Mouse (Mus musculus): Measurements from ENCODE around the gene Pigp. TPM values are rescaled to one million over a fixed set of nuclear protein-coding genes. Genes with fewer than 3 reads are reported as not detected.

Gene Pigp
- polyA plus RNA-seq, 1 experiment, result 32.9 TPM

DNA sequence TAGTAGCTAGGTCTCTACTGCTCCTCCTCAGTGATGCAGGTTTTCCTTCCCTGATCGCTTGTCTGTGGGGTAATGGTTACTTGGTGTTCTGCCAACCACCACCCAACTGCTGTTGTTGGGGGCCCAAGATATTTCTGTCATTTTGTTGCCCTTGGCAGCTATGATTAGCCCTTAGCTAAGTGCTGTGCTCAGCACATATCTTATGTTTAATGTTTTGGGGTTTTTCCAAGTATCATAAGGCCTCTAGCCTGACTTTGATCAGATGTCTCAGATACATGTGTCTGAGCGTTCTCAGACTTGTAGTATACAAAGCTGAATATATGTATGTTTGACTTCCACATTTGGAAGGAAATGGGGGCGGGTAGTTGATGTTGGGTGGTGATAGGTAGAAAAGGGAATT is 39.6 kb upstream of the Pigp start:
- no peak overlapping the region for H3K4me3 ChIP-seq (ENCODE audit: insufficient read depth, poor library complexity, severe bottlenecking)
- H3K79me3 ChIP-seq (ENCODE audit: low read depth), result peaks cover 2% of the 10 kb centered on the region
- peaks cover 33% of the 10 kb centered on the region for H3K36me3 ChIP-seq (ENCODE audit: control insufficient read depth, insufficient read depth)
- TF ChIP-seq USF1 (IDR thresholded peaks at IDR 0.05; ENCODE audit: low read depth) (no peak), CTCF (IDR thresholded peaks at IDR 0.05; ENCODE audit: control insufficient read depth, insufficient read depth, insufficient read length) (no peak), FOSL1 (IDR thresholded peaks at IDR 0.05; ENCODE audit: insufficient read depth, low read length, poor library complexity, severe bottlenecking) (no peak), MYOG (IDR thresholded peaks at IDR 0.05; ENCODE audit: control insufficient read depth, extremely low read depth, insufficient read length) (no peak), MAX (IDR thresholded peaks at IDR 0.05) (no peak), MYOD1 (IDR thresholded peaks at IDR 0.05; ENCODE audit: control insufficient read depth, insufficient read length, low read depth) (no peak), CEBPB (IDR thresholded peaks at IDR 0.05; ENCODE audit: low read depth) (no peak)
- H3K79me2 ChIP-seq (ENCODE audit: control insufficient read depth, insufficient read depth), result no peaks in the 10 kb centered on the region
- H3ac ChIP-seq (ENCODE audit: control insufficient read depth, insufficient read length, low read depth), result no peak overlapping the region
- no peaks in the 10 kb centered on the region for H3K27me3 ChIP-seq (ENCODE audit: control insufficient read depth, insufficient read depth, insufficient read length)

- no peak overlapping the region for H3ac ChIP-seq (ENCODE audit: control insufficient read depth, insufficient read length, low read depth)
- H3K79me2 ChIP-seq (ENCODE audit: control insufficient read depth, insufficient read depth), result peaks cover 17% of the 10 kb centered on the region
- no peak for TF ChIP-seq CEBPB (IDR thresholded peaks at IDR 0.05; ENCODE audit: low read depth)
- TF ChIP-seq MAX (IDR thresholded peaks at IDR 0.05), result no peak
- TF ChIP-seq CTCF (IDR thresholded peaks at IDR 0.05; ENCODE audit: control insufficient read depth, insufficient read depth, insufficient read length), result no peak
- peaks cover 16% of the 10 kb centered on the region for H3K36me3 ChIP-seq (ENCODE audit: control insufficient read depth, insufficient read depth)
- peaks cover 9% of the 10 kb centered on the region for H3K79me3 ChIP-seq (ENCODE audit: low read depth)
- no peaks in the 10 kb centered on the region for H3K27me3 ChIP-seq (ENCODE audit: control insufficient read depth, insufficient read depth, insufficient read length)
- no peak overlapping the region for H3K4me3 ChIP-seq (ENCODE audit: insufficient read depth, poor library complexity, severe bottlenecking)
Observed at GRCm38 (mm10) chr16:94402185-94402584, 30.5 kb upstream of the Pigp start.

DNA sequence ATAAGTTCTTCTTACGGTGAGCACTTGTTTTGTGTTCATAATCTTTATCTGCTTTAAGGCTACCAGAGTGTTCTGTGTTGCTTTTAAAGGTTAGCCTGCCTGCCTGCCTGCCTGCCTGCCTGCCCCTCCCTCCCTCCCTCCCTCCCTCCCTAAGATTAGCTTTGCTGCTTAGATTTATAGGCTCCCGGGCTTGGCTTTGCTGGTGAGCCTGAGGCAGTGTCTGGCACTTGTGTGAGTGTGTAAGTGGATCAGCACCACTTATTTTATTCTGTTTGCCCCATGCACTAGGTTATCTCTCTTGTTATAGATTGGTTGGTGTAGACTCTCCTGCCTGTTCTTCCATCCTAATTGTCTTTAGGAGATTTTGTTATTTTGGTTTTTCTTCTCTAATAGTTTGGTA is 30.0 kb upstream of the Pigp start:
- Histone ChIP-seq H3K36me3 (ENCODE audit: control insufficient read depth, insufficient read depth) (peaks cover 22% of the 10 kb centered on the region), H3K4me3 (ENCODE audit: insufficient read depth, poor library complexity, severe bottlenecking) (no peak overlapping the region), H3K27me3 (ENCODE audit: control insufficient read depth, insufficient read depth, insufficient read length) (no peaks in the 10 kb centered on the region), H3ac (ENCODE audit: control insufficient read depth, insufficient read length, low read depth) (no peak overlapping the region), H3K79me3 (ENCODE audit: low read depth) (peaks cover 9% of the 10 kb centered on the region), H3K79me2 (ENCODE audit: control insufficient read depth, insufficient read depth) (peaks cover 17% of the 10 kb centered on the region)
- TF ChIP-seq MYOD1 (IDR thresholded peaks at IDR 0.05; ENCODE audit: control insufficient read depth, insufficient read length, low read depth) (no peak), FOSL1 (IDR thresholded peaks at IDR 0.05; ENCODE audit: insufficient read depth, low read length, poor library complexity, severe bottlenecking) (no peak), CTCF (IDR thresholded peaks at IDR 0.05; ENCODE audit: control insufficient read depth, insufficient read depth, insufficient read length) (no peak), USF1 (IDR thresholded peaks at IDR 0.05; ENCODE audit: low read depth) (no peak), MYOG (IDR thresholded peaks at IDR 0.05; ENCODE audit: control insufficient read depth, extremely low read depth, insufficient read length) (no peak), CEBPB (IDR thresholded peaks at IDR 0.05; ENCODE audit: low read depth) (no peak), MAX (IDR thresholded peaks at IDR 0.05) (no peak)

DNA sequence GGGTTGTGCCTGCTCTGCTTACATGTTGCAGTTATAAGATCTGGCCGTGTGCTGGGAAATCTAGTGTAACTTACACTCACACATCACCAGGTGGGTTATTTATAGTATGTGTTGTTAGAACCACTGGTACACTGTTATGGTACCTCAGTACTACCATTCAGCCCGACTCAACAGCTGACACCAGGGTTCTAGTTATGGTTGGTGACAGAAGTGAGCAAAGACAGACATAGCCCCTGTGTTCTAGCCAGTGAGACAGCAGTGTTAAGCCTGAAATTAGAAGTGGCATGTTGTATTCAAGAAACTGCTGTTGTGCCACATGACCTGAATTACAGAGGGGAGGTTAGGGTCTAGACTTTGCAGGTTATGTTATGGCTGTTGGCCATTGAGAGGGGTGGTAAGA is 27.5 kb upstream of the Pigp start:
- no peaks in the 10 kb centered on the region for H3K27me3 ChIP-seq (ENCODE audit: control insufficient read depth, insufficient read depth, insufficient read length)
- H3K4me3 ChIP-seq (ENCODE audit: insufficient read depth, poor library complexity, severe bottlenecking), result no peak overlapping the region
- H3K79me3 ChIP-seq (ENCODE audit: low read depth), result peaks cover 9% of the 10 kb centered on the region
- TF ChIP-seq MYOG (IDR thresholded peaks at IDR 0.05; ENCODE audit: control insufficient read depth, extremely low read depth, insufficient read length) (no peak), FOSL1 (IDR thresholded peaks at IDR 0.05; ENCODE audit: insufficient read depth, low read length, poor library complexity, severe bottlenecking) (no peak), CTCF (IDR thresholded peaks at IDR 0.05; ENCODE audit: control insufficient read depth, insufficient read depth, insufficient read length) (no peak), USF1 (IDR thresholded peaks at IDR 0.05; ENCODE audit: low read depth) (no peak), MYOD1 (IDR thresholded peaks at IDR 0.05; ENCODE audit: control insufficient read depth, insufficient read length, low read depth) (no peak), CEBPB (IDR thresholded peaks at IDR 0.05; ENCODE audit: low read depth) (no peak), MAX (IDR thresholded peaks at IDR 0.05) (no peak)
- peaks cover 27% of the 10 kb centered on the region for H3K79me2 ChIP-seq (ENCODE audit: control insufficient read depth, insufficient read depth)
- H3K36me3 ChIP-seq (ENCODE audit: control insufficient read depth, insufficient read depth), result peaks cover 41% of the 10 kb centered on the region
- no peak overlapping the region for H3ac ChIP-seq (ENCODE audit: control insufficient read depth, insufficient read length, low read depth)

GRCm38 (mm10) chr16:94396641-94397040 is 25.0 kb upstream of the Pigp start:
- no peak overlapping the region for H3K4me3 ChIP-seq (ENCODE audit: insufficient read depth, poor library complexity, severe bottlenecking)
- H3K79me2 ChIP-seq (ENCODE audit: control insufficient read depth, insufficient read depth), result peaks cover 49% of the 10 kb centered on the region
- no peak for TF ChIP-seq CEBPB (IDR thresholded peaks at IDR 0.05; ENCODE audit: low read depth)
- TF ChIP-seq MYOD1 (IDR thresholded peaks at IDR 0.05; ENCODE audit: control insufficient read depth, insufficient read length, low read depth), result no peak
- TF ChIP-seq USF1 (IDR thresholded peaks at IDR 0.05; ENCODE audit: low read depth), result no peak
- TF ChIP-seq CTCF (IDR thresholded peaks at IDR 0.05; ENCODE audit: control insufficient read depth, insufficient read depth, insufficient read length), result no peak
- TF ChIP-seq FOSL1 (IDR thresholded peaks at IDR 0.05; ENCODE audit: insufficient read depth, low read length, poor library complexity, severe bottlenecking), result no peak
- no peak for TF ChIP-seq MYOG (IDR thresholded peaks at IDR 0.05; ENCODE audit: control insufficient read depth, extremely low read depth, insufficient read length)
- TF ChIP-seq MAX (IDR thresholded peaks at IDR 0.05), result no peak
- peaks cover 41% of the 10 kb centered on the region for H3K36me3 ChIP-seq (ENCODE audit: control insufficient read depth, insufficient read depth)
- no peaks in the 10 kb centered on the region for H3K27me3 ChIP-seq (ENCODE audit: control insufficient read depth, insufficient read depth, insufficient read length)
- H3K79me3 ChIP-seq (ENCODE audit: low read depth), result peaks cover 11% of the 10 kb centered on the region
- H3ac ChIP-seq (ENCODE audit: control insufficient read depth, insufficient read length, low read depth), result no peak overlapping the region

DNA sequence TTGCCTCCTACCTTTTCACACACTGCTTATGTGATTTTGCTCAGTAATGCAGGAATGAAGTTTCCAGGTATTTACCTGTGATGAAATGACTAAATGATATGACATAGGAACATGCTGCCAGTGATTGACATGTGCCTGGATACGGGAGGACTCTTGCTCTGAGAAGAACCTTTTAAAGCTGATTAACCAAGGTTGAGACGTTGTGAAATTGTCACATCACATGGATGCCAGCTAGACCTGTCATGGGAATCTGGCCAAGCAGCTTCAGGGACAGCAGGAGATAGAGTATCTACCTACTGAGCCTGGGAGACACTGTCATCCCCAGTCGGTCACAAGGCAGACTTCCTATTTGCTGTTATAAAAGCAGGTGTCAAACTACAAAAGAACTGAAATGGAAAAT is 23.4 kb upstream of the Pigp start:
- TF ChIP-seq CEBPB (IDR thresholded peaks at IDR 0.05; ENCODE audit: low read depth) (no peak), FOSL1 (IDR thresholded peaks at IDR 0.05; ENCODE audit: insufficient read depth, low read length, poor library complexity, severe bottlenecking) (no peak), MAX (IDR thresholded peaks at IDR 0.05) (no peak), CTCF (IDR thresholded peaks at IDR 0.05; ENCODE audit: control insufficient read depth, insufficient read depth, insufficient read length) (no peak), MYOG (IDR thresholded peaks at IDR 0.05; ENCODE audit: control insufficient read depth, extremely low read depth, insufficient read length) (no peak), USF1 (IDR thresholded peaks at IDR 0.05; ENCODE audit: low read depth) (no peak), MYOD1 (IDR thresholded peaks at IDR 0.05; ENCODE audit: control insufficient read depth, insufficient read length, low read depth) (no peak)
- H3K27me3 ChIP-seq (ENCODE audit: control insufficient read depth, insufficient read depth, insufficient read length), result no peaks in the 10 kb centered on the region
- peaks cover 62% of the 10 kb centered on the region for H3K79me2 ChIP-seq (ENCODE audit: control insufficient read depth, insufficient read depth)
- peaks cover 44% of the 10 kb centered on the region for H3K36me3 ChIP-seq (ENCODE audit: control insufficient read depth, insufficient read depth)
- H3ac ChIP-seq (ENCODE audit: control insufficient read depth, insufficient read length, low read depth), result no peak overlapping the region
- no peak overlapping the region for H3K4me3 ChIP-seq (ENCODE audit: insufficient read depth, poor library complexity, severe bottlenecking)
- peaks cover 19% of the 10 kb centered on the region for H3K79me3 ChIP-seq (ENCODE audit: low read depth)
